Mouse (Mus musculus): ENCODE measurements around the gene Gnl3. TPM values are rescaled to one million over a fixed set of nuclear protein-coding genes. Genes with fewer than 3 reads are reported as not detected.

The Gnl3 gene
- polyA plus RNA-seq, 1 experiment, result 56.7 TPM

GRCm38 (mm10) chr14:31006779-31007178 is 12.2 kb downstream of the Gnl3 start:
- no peak for TF ChIP-seq USF1 (IDR thresholded peaks at IDR 0.05; ENCODE audit: low read depth)
- TF ChIP-seq MYOG (IDR thresholded peaks at IDR 0.05; ENCODE audit: control insufficient read depth, extremely low read depth, insufficient read length), result no peak
- TF ChIP-seq MAX (IDR thresholded peaks at IDR 0.05), result no peak
- TF ChIP-seq FOSL1 (IDR thresholded peaks at IDR 0.05; ENCODE audit: insufficient read depth, low read length, poor library complexity, severe bottlenecking), result no peak
- TF ChIP-seq MYOD1 (IDR thresholded peaks at IDR 0.05; ENCODE audit: control insufficient read depth, insufficient read length, low read depth), result no peak
- no peak for TF ChIP-seq CEBPB (IDR thresholded peaks at IDR 0.05; ENCODE audit: low read depth)
- no peak for TF ChIP-seq CTCF (IDR thresholded peaks at IDR 0.05; ENCODE audit: control insufficient read depth, insufficient read depth, insufficient read length)

GRCm38 (mm10) chr14:31004527-31004926 is 14.4 kb downstream of the Gnl3 start:
- Histone ChIP-seq H3K79me2 (ENCODE audit: control insufficient read depth, insufficient read depth) (peaks cover 25% of the 10 kb centered on the region), H3K4me3 (ENCODE audit: insufficient read depth, poor library complexity, severe bottlenecking) (no peak overlapping the region), H3K27me3 (ENCODE audit: control insufficient read depth, insufficient read depth, insufficient read length) (no peaks in the 10 kb centered on the region), H3K79me3 (ENCODE audit: low read depth) (peaks cover 14% of the 10 kb centered on the region), H3K36me3 (ENCODE audit: control insufficient read depth, insufficient read depth) (peaks cover 22% of the 10 kb centered on the region), H3ac (ENCODE audit: control insufficient read depth, insufficient read length, low read depth) (no peak overlapping the region)
- TF ChIP-seq CEBPB (IDR thresholded peaks at IDR 0.05; ENCODE audit: low read depth) (no peak), USF1 (IDR thresholded peaks at IDR 0.05; ENCODE audit: low read depth) (no peak), MYOD1 (IDR thresholded peaks at IDR 0.05; ENCODE audit: control insufficient read depth, insufficient read length, low read depth) (no peak), MYOG (IDR thresholded peaks at IDR 0.05; ENCODE audit: control insufficient read depth, extremely low read depth, insufficient read length) (no peak), CTCF (IDR thresholded peaks at IDR 0.05; ENCODE audit: control insufficient read depth, insufficient read depth, insufficient read length) (no peak)

More at GRCm38 (mm10) chr14:31006779-31007178, 12.2 kb downstream of the Gnl3 start:
- H3K4me3 ChIP-seq (ENCODE audit: insufficient read depth, poor library complexity, severe bottlenecking), result no peak overlapping the region
- no peaks in the 10 kb centered on the region for H3K27me3 ChIP-seq (ENCODE audit: control insufficient read depth, insufficient read depth, insufficient read length)
- no peaks in the 10 kb centered on the region for H3K79me3 ChIP-seq (ENCODE audit: low read depth)
- peaks cover 7% of the 10 kb centered on the region for H3K79me2 ChIP-seq (ENCODE audit: control insufficient read depth, insufficient read depth)
- H3K36me3 ChIP-seq (ENCODE audit: control insufficient read depth, insufficient read depth), result peaks cover 34% of the 10 kb centered on the region
- no peak overlapping the region for H3ac ChIP-seq (ENCODE audit: control insufficient read depth, insufficient read length, low read depth)

GRCm38 (mm10) chr14:31001307-31002205 is 17.4 kb downstream of the Gnl3 start, which contains the start of the genes Glt8d1 and Spcs1:
Gene Glt8d1, plus strand, starts transcription at chr14:31001400.
Gene Spcs1, minus strand, starts transcription at chr14:31001672.
- no peak for TF ChIP-seq USF1 (IDR thresholded peaks at IDR 0.05; ENCODE audit: low read depth)
- no peak for TF ChIP-seq FOSL1 (IDR thresholded peaks at IDR 0.05; ENCODE audit: insufficient read depth, low read length, poor library complexity, severe bottlenecking)
- peak; percentile 24 for TF ChIP-seq MAX (IDR thresholded peaks at IDR 0.05)
- H3ac ChIP-seq (ENCODE audit: control insufficient read depth, insufficient read length, low read depth), result peak within 1 kb of the TSS; percentile 84
- peak within 1 kb of the TSS; percentile 59 for H3K4me3 ChIP-seq (ENCODE audit: insufficient read depth, poor library complexity, severe bottlenecking)
- peaks cover 19% of the 10 kb centered on the region for H3K79me3 ChIP-seq (ENCODE audit: low read depth)
- H3K36me3 ChIP-seq (ENCODE audit: control insufficient read depth, insufficient read depth), result peaks cover 15% of the 10 kb centered on the region
- H3K27me3 ChIP-seq (ENCODE audit: control insufficient read depth, insufficient read depth, insufficient read length), result no peaks in the 10 kb centered on the region
- peaks cover 34% of the 10 kb centered on the region for H3K79me2 ChIP-seq (ENCODE audit: control insufficient read depth, insufficient read depth)

- peak overlapping the region; percentile 84 for H3ac ChIP-seq (ENCODE audit: control insufficient read depth, insufficient read length, low read depth)
- peaks cover 15% of the 10 kb centered on the region for H3K36me3 ChIP-seq (ENCODE audit: control insufficient read depth, insufficient read depth)
- H3K27me3 ChIP-seq (ENCODE audit: control insufficient read depth, insufficient read depth, insufficient read length), result no peaks in the 10 kb centered on the region
- no peak for TF ChIP-seq MYOG (IDR thresholded peaks at IDR 0.05; ENCODE audit: control insufficient read depth, extremely low read depth, insufficient read length)
- TF ChIP-seq CTCF (IDR thresholded peaks at IDR 0.05; ENCODE audit: control insufficient read depth, insufficient read depth, insufficient read length), result no peak
- TF ChIP-seq MYOD1 (IDR thresholded peaks at IDR 0.05; ENCODE audit: control insufficient read depth, insufficient read length, low read depth), result no peak
- TF ChIP-seq USF1 (IDR thresholded peaks at IDR 0.05; ENCODE audit: low read depth), result no peak
- TF ChIP-seq FOSL1 (IDR thresholded peaks at IDR 0.05; ENCODE audit: insufficient read depth, low read length, poor library complexity, severe bottlenecking), result no peak
- TF ChIP-seq MAX (IDR thresholded peaks at IDR 0.05), result no peak
- TF ChIP-seq CEBPB (IDR thresholded peaks at IDR 0.05; ENCODE audit: low read depth), result no peak
- H3K79me2 ChIP-seq (ENCODE audit: control insufficient read depth, insufficient read depth), result peaks cover 34% of the 10 kb centered on the region
- H3K79me3 ChIP-seq (ENCODE audit: low read depth), result peaks cover 19% of the 10 kb centered on the region
- H3K4me3 ChIP-seq (ENCODE audit: insufficient read depth, poor library complexity, severe bottlenecking), result peak overlapping the region; percentile 59
Observed at GRCm38 (mm10) chr14:31000816-31001306, 18.1 kb downstream of the Gnl3 start.

- TF ChIP-seq CTCF (IDR thresholded peaks at IDR 0.05; ENCODE audit: control insufficient read depth, insufficient read depth, insufficient read length) (no peak), MAX (IDR thresholded peaks at IDR 0.05) (no peak), FOSL1 (IDR thresholded peaks at IDR 0.05; ENCODE audit: insufficient read depth, low read length, poor library complexity, severe bottlenecking) (no peak), USF1 (IDR thresholded peaks at IDR 0.05; ENCODE audit: low read depth) (no peak), MYOG (IDR thresholded peaks at IDR 0.05; ENCODE audit: control insufficient read depth, extremely low read depth, insufficient read length) (no peak), CEBPB (IDR thresholded peaks at IDR 0.05; ENCODE audit: low read depth) (no peak), MYOD1 (IDR thresholded peaks at IDR 0.05; ENCODE audit: control insufficient read depth, insufficient read length, low read depth) (no peak)
- Histone ChIP-seq H3K79me2 (ENCODE audit: control insufficient read depth, insufficient read depth) (peaks cover 34% of the 10 kb centered on the region), H3ac (ENCODE audit: control insufficient read depth, insufficient read length, low read depth) (peak overlapping the region; percentile 43), H3K4me3 (ENCODE audit: insufficient read depth, poor library complexity, severe bottlenecking) (peak overlapping the region; percentile 59), H3K36me3 (ENCODE audit: control insufficient read depth, insufficient read depth) (peaks cover 15% of the 10 kb centered on the region), H3K27me3 (ENCODE audit: control insufficient read depth, insufficient read depth, insufficient read length) (no peaks in the 10 kb centered on the region), H3K79me3 (ENCODE audit: low read depth) (peaks cover 19% of the 10 kb centered on the region)
Observed at GRCm38 (mm10) chr14:31000356-31000755, 18.6 kb downstream of the Gnl3 start.
